Mouse (Mus musculus) liver, embryonic 14.5 days (tissue): ENCODE data around the gene Fmn2. TPM values are rescaled to one million over a fixed set of nuclear protein-coding genes. Genes with fewer than 3 reads are reported as not detected.

Experiments
- ATAC-seq: fragments of 200-750 bp; cut with Nextera tagmentation; 2 replicates; pipeline ENCODE4 v1.8.0; 2017; ENCODE audit warnings: moderate number of reproducible peaks, mild to moderate bottlenecking, moderate library complexity; ENCODE audit not compliant: insufficient read depth
- DNase-seq, 3 experiments: peaks; one replicate each; pipeline ENCODE4 v3.0.0-alpha.2; 2012 to 2013; ENCODE audit warnings: low read depth in 3 of 3, low spot score in 3 of 3
- H3K27ac ChIP-seq: fragments of 300-500 bp; sonication (generic); 2 replicates; pipeline ENCODE4 v1.5.1; 2014; ENCODE audit warnings: moderate library complexity, mild to moderate bottlenecking, control low read depth, inconsistent platforms
- H3K27me3 ChIP-seq: fragments of 300-500 bp; sonication (generic); 2 replicates; pipeline ENCODE4 v1.6.1; 2014; ENCODE audit warnings: mild to moderate bottlenecking, low read length, moderate library complexity; ENCODE audit not compliant: control insufficient read depth, insufficient read depth
- H3K36me3 ChIP-seq: fragments of 300-500 bp; sonication (generic); replicated peaks from 2 replicates; pipeline ENCODE4 v1.6.1; 2014; ENCODE audit warnings: low read depth; ENCODE audit not compliant: control insufficient read depth, insufficient read depth
- H3K4me1 ChIP-seq, 2 experiments: fragments of 200-500 bp in 1 of 2; fragments of 300-500 bp in 1 of 2; sonication (generic) in 1 of 2; replicated peaks; 2 replicates each; pipeline ENCODE4 v1.6.1; 2012 to 2014; ENCODE audit warnings: antibody characterized with exemption in 1 of 2, inconsistent platforms in 1 of 2, low read length in 1 of 2; ENCODE audit not compliant: control insufficient read depth in 2 of 2, insufficient read depth in 2 of 2
- H3K4me2 ChIP-seq: fragments of 300-500 bp; sonication (generic); 2 replicates; pipeline ENCODE4 v1.6.1; 2014; ENCODE audit warnings: low read depth, mild to moderate bottlenecking, control low read depth, moderate library complexity
- H3K4me3 ChIP-seq, 2 experiments: fragments of 200-500 bp in 1 of 2; fragments of 300-500 bp in 1 of 2; sonication (generic) in 1 of 2; 2 replicates each; pipeline ENCODE4 v1.5.1; 2012 to 2014; ENCODE audit warnings: low read depth in 2 of 2, low read length in 2 of 2, mild to moderate bottlenecking in 2 of 2, control low read depth in 1 of 2, inconsistent platforms in 1 of 2, moderate library complexity in 1 of 2; ENCODE audit not compliant: insufficient read depth in 1 of 2
- H3K9ac ChIP-seq: fragments of 300-500 bp; sonication (generic); replicated peaks from 2 replicates; pipeline ENCODE4 v1.6.1; 2014; ENCODE audit warnings: mild to moderate bottlenecking, control low read depth, moderate library complexity
- H3K9me3 ChIP-seq: fragments of 300-500 bp; sonication (generic); 2 replicates; pipeline ENCODE4 v1.6.1; 2016; ENCODE audit warnings: low read length, mixed read lengths; ENCODE audit not compliant: control insufficient read depth
- CTCF ChIP-seq: IDR thresholded peaks from 2 replicates; pipeline ENCODE4 v1.5.1; 2016; ENCODE audit warnings: antibody characterized with exemption, low read depth, control low read depth
- EP300 ChIP-seq: IDR thresholded peaks from 2 replicates; pipeline ENCODE4 v1.6.1; 2016; ENCODE audit warnings: antibody characterized with exemption, low read depth
- WGBS: fragments of 180-500 bp; shearing (Covaris S2); extraction: QIAGEN DNeasy Blood & Tissue Kit; methylation state at CpG from one replicate; pipeline ENCODE4 v1.1.7; 2014; ENCODE audit not compliant: insufficient replicate concordance; 5-methylcytosine and 5-hydroxymethylcytosine counted together
- polyA plus RNA-seq, 2 experiments: library from polyadenylated mRNA; depleted of rRNA in 1 of 2; stranded (reverse) in 1 of 2; unstranded in 1 of 2; fragments of >200 nt; fragmentation: Nextera tagmentation in 1 of 2; extraction: Ambion mirVana in 1 of 2; gene quantifications; 2 replicates each; pipeline versions ENCODE4 v1.2.1 to v1.2.3; 2012 to 2014

Gene Fmn2
- polyA plus RNA-seq, 2 experiments: 0.03 TPM; not detected in 1

GRCm38 (mm10) chr1:174557211-174557610 lies 55.6 kb downstream of the Fmn2 start:
- H3K9me3 ChIP-seq: no peaks in the 10 kb centered on the region
- 55% methylated on average over 4 of the region's 4 CpGs for WGBS
- H3K9ac ChIP-seq: no peak overlapping the region
- H3K36me3 ChIP-seq: no peaks in the 10 kb centered on the region
- H3K27ac ChIP-seq: no peak overlapping the region
- no peaks in the 10 kb centered on the region for H3K27me3 ChIP-seq
- no peak overlapping the region for H3K4me2 ChIP-seq
- DNase-seq (no peak), ATAC-seq (no peak)
- no peak overlapping the region for H3K4me3 ChIP-seq
- TF ChIP-seq CTCF (no peak), EP300 (no peak)
- H3K4me1 ChIP-seq: no peaks in the 10 kb centered on the region

- Histone ChIP-seq H3K9me3 (no peaks in the 10 kb centered on the region), H3K27ac (no peak overlapping the region), H3K9ac (no peak overlapping the region), H3K4me3 (no peak overlapping the region), H3K27me3 (no peaks in the 10 kb centered on the region), H3K4me2 (no peak overlapping the region), H3K36me3 (no peaks in the 10 kb centered on the region), H3K4me1 (no peaks in the 10 kb centered on the region)
- 37% methylated on average over 3 of the region's 3 CpGs for WGBS
- DNase-seq (no peak), ATAC-seq (no peak)
- TF ChIP-seq CTCF: no peak
- no peak for TF ChIP-seq EP300
These were observed 56.2 kb downstream of the Fmn2 start for GRCm38 (mm10) chr1:174557841-174558240.

- Histone ChIP-seq H3K4me1 (no peaks in the 10 kb centered on the region), H3K4me3 (no peak overlapping the region), H3K36me3 (no peaks in the 10 kb centered on the region), H3K4me2 (no peak overlapping the region), H3K27me3 (no peaks in the 10 kb centered on the region), H3K9ac (no peak overlapping the region), H3K27ac (no peak overlapping the region), H3K9me3 (no peaks in the 10 kb centered on the region)
- no peak for ATAC-seq
- TF ChIP-seq CTCF (no peak), EP300 (no peak)
- no peak for DNase-seq
- 65% methylated on average over 2 of the region's 2 CpGs for whole genome bisulfite sequencing
These were observed 56.9 kb downstream of the Fmn2 start for GRCm38 (mm10) chr1:174558488-174558887.

- ATAC-seq (no peak), DNase-seq (no peak)
- H3K4me3 ChIP-seq: no peak overlapping the region
- H3K27ac ChIP-seq: no peak overlapping the region
- H3K36me3 ChIP-seq: no peaks in the 10 kb centered on the region
- no peak for TF ChIP-seq CTCF
- no peak for TF ChIP-seq EP300
- no peak overlapping the region for H3K4me2 ChIP-seq
- no peak overlapping the region for H3K9ac ChIP-seq
- H3K27me3 ChIP-seq: no peaks in the 10 kb centered on the region
- WGBS: 59% methylated on average over 6 of the region's 6 CpGs
- no peaks in the 10 kb centered on the region for H3K9me3 ChIP-seq
- no peaks in the 10 kb centered on the region for H3K4me1 ChIP-seq
These were observed 62.9 kb downstream of the Fmn2 start for GRCm38 (mm10) chr1:174564561-174564960.

- Histone ChIP-seq H3K27ac (no peak overlapping the region), H3K9me3 (no peaks in the 10 kb centered on the region), H3K9ac (no peak overlapping the region), H3K4me3 (no peak overlapping the region), H3K4me1 (no peaks in the 10 kb centered on the region), H3K4me2 (no peak overlapping the region), H3K36me3 (no peaks in the 10 kb centered on the region), H3K27me3 (no peaks in the 10 kb centered on the region)
- DNase-seq: no peak
- no peak for ATAC-seq
- WGBS: 46% methylated on average over 3 of the region's 3 CpGs
- TF ChIP-seq EP300: no peak
- no peak for TF ChIP-seq CTCF
These were observed 67.0 kb downstream of the Fmn2 start for GRCm38 (mm10) chr1:174568609-174569008.
